Mouse (Mus musculus) heart, adult 2 months (tissue): ENCODE measurements at regions not wholly inside any gene's neighbourhood (a gene's known extent, or its start where the extent isn't known, plus 50 kb on each side); places are given as distances from the start of the nearest gene placed in this dataset.
"Not testable (repeated sequence)": the region's sequence is repeated elsewhere in the genome, so short reads cannot be mapped to it uniquely, and the experiment has no call there.

Experiments used
- DNase-seq, 2 experiments: peaks; one replicate each; pipeline ENCODE4 v3.0.0; 2021
- H3K27ac ChIP-seq: fragments of 200-600 bp; 2 replicates; pipeline ENCODE4 v1.8.1; 2022
- H3K27me3 ChIP-seq: fragments of 200-500 bp; 2 replicates; pipeline ENCODE4 v1.6.1; 2012; ENCODE audit warnings: mild to moderate bottlenecking, low read length, inconsistent platforms, mixed read lengths; ENCODE audit not compliant: control insufficient read depth, insufficient read depth
- H3K36me3 ChIP-seq: fragments of 200-500 bp; 2 replicates; pipeline ENCODE4 v1.6.1; 2012; ENCODE audit warnings: low read length, inconsistent platforms; ENCODE audit not compliant: control insufficient read depth, insufficient read depth
- H3K4me1 ChIP-seq: fragments of 200-500 bp; 2 replicates; pipeline ENCODE4 v1.6.1; 2011; ENCODE audit warnings: low read length; ENCODE audit not compliant: control insufficient read depth, insufficient read depth
- H3K4me3 ChIP-seq: fragments of 200-600 bp; 2 replicates; pipeline ENCODE4 v1.8.1; 2022
- H3K79me2 ChIP-seq: fragments of 200-500 bp; replicated peaks from 2 replicates; pipeline ENCODE4 v1.6.1; 2012; ENCODE audit warnings: mild to moderate bottlenecking, inconsistent platforms, low read length, moderate library complexity, mixed read lengths; ENCODE audit not compliant: control insufficient read depth, insufficient read depth
- H3K9ac ChIP-seq: fragments of 200-500 bp; 2 replicates; pipeline ENCODE4 v1.6.1; 2012; ENCODE audit warnings: low read depth, mild to moderate bottlenecking, control low read depth, inconsistent platforms, low read length, mixed read lengths
- CTCF ChIP-seq: fragments of 200-600 bp; IDR thresholded peaks from 2 replicates; pipeline ENCODE4 v1.8.1; 2022; ENCODE audit warnings: antibody characterized with exemption, mild to moderate bottlenecking, moderate library complexity
- EP300 ChIP-seq: fragments of 200-500 bp; IDR thresholded peaks from 2 replicates; pipeline ENCODE4 v1.6.1; 2011; ENCODE audit warnings: low read depth, low read length, control low read depth; ENCODE audit not compliant: insufficient read depth
- POLR2A ChIP-seq: fragments of 200-500 bp; IDR thresholded peaks from 2 replicates; pipeline ENCODE4 v1.6.1; 2011; ENCODE audit warnings: mild to moderate bottlenecking, low read depth, low read length, control low read depth; ENCODE audit not compliant: insufficient read depth
- WGBS: fragments of 180-500 bp; shearing (Covaris S2); methylation state at CpG from one replicate; pipeline ENCODE4 v1.1.7; 2018; 5-methylcytosine and 5-hydroxymethylcytosine counted together
- intact Hi-C: fragments of 180-260 bp; cut with DNase I; formaldehyde crosslinking; loops from one replicate; pipeline ENCODE4 v1.15.1; 2025

DNA sequence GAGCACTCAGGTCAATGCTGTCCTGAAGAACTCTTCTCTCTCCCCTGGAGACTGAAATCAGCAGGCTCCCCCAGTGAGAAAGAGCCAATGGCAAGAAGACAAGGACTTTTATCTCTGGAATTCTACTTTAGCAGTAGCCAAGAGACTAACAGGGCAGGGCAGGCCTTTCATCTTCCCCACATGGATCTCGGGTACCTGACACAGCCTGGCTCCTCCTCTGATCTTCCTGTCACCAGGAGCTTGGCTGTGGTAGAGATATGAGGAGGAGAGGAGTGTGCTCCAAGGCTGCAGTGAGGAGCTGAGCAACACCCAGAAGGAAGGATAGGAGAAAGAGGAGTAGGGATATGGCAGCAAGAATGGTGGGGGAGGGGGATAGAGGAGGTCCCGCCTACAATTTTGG is 488.5 kb downstream of the Tns1 start:
- no peak overlapping the region for H3K27ac ChIP-seq
- H3K27me3 ChIP-seq, result no peaks in the 10 kb centered on the region
- no peak overlapping the region for H3K9ac ChIP-seq
- no peak for TF ChIP-seq CTCF
- TF ChIP-seq POLR2A, result no peak
- no peak for TF ChIP-seq EP300
- intact Hi-C loops, result no loop called here
- H3K36me3 ChIP-seq, result no peaks in the 10 kb centered on the region; the same call in 1 of the 2 replicates
- DNase-seq, result no peak
- no peaks in the 10 kb centered on the region for H3K79me2 ChIP-seq
- H3K4me3 ChIP-seq, result no peak overlapping the region
- 69% methylated on average over 2 of the region's 2 CpGs for WGBS
- peaks cover 4% of the 10 kb centered on the region for H3K4me1 ChIP-seq

- Histone ChIP-seq H3K4me3 (no peak overlapping the region), H3K79me2 (no peaks in the 10 kb centered on the region), H3K27ac (no peak overlapping the region), H3K9ac (no peak overlapping the region), H3K4me1 (peaks cover 2% of the 10 kb centered on the region), H3K27me3 (no peaks in the 10 kb centered on the region), H3K36me3 (no peaks in the 10 kb centered on the region; the same call in 1 of the 2 replicates)
- no peak for DNase-seq
- TF ChIP-seq POLR2A (no peak), CTCF (no peak), EP300 (no peak)
- intact Hi-C loops, result no loop called here
- 88% methylated on average over 4 of the region's 4 CpGs for WGBS
Measured at GRCm38 (mm10) chr1:73634871-73635270, 489.4 kb downstream of the Tns1 start.

DNA sequence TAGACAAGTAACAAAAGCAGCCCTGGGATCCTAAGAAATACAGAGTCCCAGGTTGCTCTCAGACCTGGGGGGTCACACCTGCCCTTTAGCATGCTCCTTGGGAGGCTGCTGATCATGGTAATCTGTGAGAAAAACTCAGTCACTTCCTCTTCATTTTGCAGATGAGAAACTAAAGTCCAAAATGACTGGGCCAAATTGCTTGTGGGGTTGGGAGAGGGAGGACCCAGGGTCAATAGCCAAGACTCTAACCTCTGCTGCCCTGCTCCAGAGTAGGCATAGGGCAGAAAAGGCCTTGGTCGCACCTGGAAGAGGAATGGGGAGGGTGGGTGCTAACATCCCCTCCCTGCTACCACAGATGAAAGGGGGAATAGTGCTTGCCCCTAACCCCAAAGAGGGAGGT is 491.2 kb downstream of the Tns1 start:
- Histone ChIP-seq H3K27me3 (no peaks in the 10 kb centered on the region), H3K9ac (no peak overlapping the region), H3K36me3 (no peaks in the 10 kb centered on the region; the same call in 1 of the 2 replicates), H3K4me3 (no peak overlapping the region), H3K79me2 (no peaks in the 10 kb centered on the region), H3K27ac (no peak overlapping the region), H3K4me1 (peaks cover 2% of the 10 kb centered on the region)
- WGBS, result 91% methylated on average over 1 of the region's 1 CpGs
- TF ChIP-seq EP300, result no peak
- no peak for TF ChIP-seq POLR2A
- TF ChIP-seq CTCF, result no peak
- no peak for DNase-seq
- intact Hi-C loops, result no loop called here

- DNase-seq, result no peak
- H3K36me3 ChIP-seq, result no peaks in the 10 kb centered on the region; the same call in 1 of the 2 replicates
- 55% methylated on average over 1 of the region's 1 CpGs for WGBS
- intact Hi-C loops, result no loop called here
- H3K4me1 ChIP-seq, result peaks cover 2% of the 10 kb centered on the region
- H3K79me2 ChIP-seq, result no peaks in the 10 kb centered on the region
- no peak overlapping the region for H3K9ac ChIP-seq
- TF ChIP-seq CTCF (no peak), POLR2A (no peak), EP300 (no peak)
- no peak overlapping the region for H3K4me3 ChIP-seq
- H3K27me3 ChIP-seq, result no peaks in the 10 kb centered on the region
- no peak overlapping the region for H3K27ac ChIP-seq
Measured at GRCm38 (mm10) chr1:73630363-73630762, 493.9 kb downstream of the Tns1 start.

GRCm38 (mm10) chr1:73625365-73625764 is 498.9 kb downstream of the Tns1 start:
- no peak for DNase-seq
- H3K27me3 ChIP-seq, result no peaks in the 10 kb centered on the region
- H3K79me2 ChIP-seq, result no peaks in the 10 kb centered on the region
- WGBS, result 82% methylated on average over 5 of the region's 5 CpGs
- intact Hi-C loops, result no loop called here
- TF ChIP-seq EP300, result no peak
- no peak for TF ChIP-seq CTCF
- TF ChIP-seq POLR2A, result no peak
- H3K4me3 ChIP-seq, result no peak overlapping the region
- H3K9ac ChIP-seq, result no peak overlapping the region
- no peaks in the 10 kb centered on the region for H3K4me1 ChIP-seq
- no peak overlapping the region for H3K27ac ChIP-seq
- H3K36me3 ChIP-seq, result no peaks in the 10 kb centered on the region

GRCm38 (mm10) chr1:73621121-73621520 is 503.1 kb downstream of the Tns1 start:
- H3K79me2 ChIP-seq, H3K4me3 ChIP-seq, H3K4me1 ChIP-seq, H3K36me3 ChIP-seq, H3K27me3 ChIP-seq, H3K9ac ChIP-seq, DNase-seq, H3K27ac ChIP-seq, intact Hi-C loops: not testable (repeated sequence)
- 96% methylated on average over 5 of the region's 5 CpGs for WGBS
